Mouse (Mus musculus): ENCODE measurements around the gene Svs2. TPM values are rescaled to one million over a fixed set of nuclear protein-coding genes. Genes with fewer than 3 reads are reported as not detected.

Gene Svs2
- polyA plus RNA-seq, 1 experiment from 2014 or later: not detected

Other genes with a start within 250 kb of the Svs2 start
- 82.9 and 84.8 TPM in 2 replicates for gene Ywhab, start 243.5 kb downstream of the Svs2 start, polyA plus RNA-seq (2015; fragmentation: Nextera tagmentation; extraction: Ambion mirVana)
- gene Pabpc1l, start 213.0 kb downstream of the Svs2 start, polyA plus RNA-seq (2015; fragmentation: Nextera tagmentation; extraction: Ambion mirVana): 0.20 and 0.34 TPM in 2 replicates
- gene Stk4, start 168.1 kb downstream of the Svs2 start, polyA plus RNA-seq (2015; fragmentation: Nextera tagmentation; extraction: Ambion mirVana): 12.8 and 14.0 TPM in 2 replicates
- gene Tomm34, start 167.3 kb downstream of the Svs2 start, polyA plus RNA-seq (2015; fragmentation: Nextera tagmentation; extraction: Ambion mirVana): 16.2 and 16.9 TPM in 2 replicates
- gene Kcns1, start 67.4 kb downstream of the Svs2 start, polyA plus RNA-seq (2015; fragmentation: Nextera tagmentation; extraction: Ambion mirVana): not detected in 2 replicates
- gene Wfdc5, start 55.7 kb downstream of the Svs2 start, polyA plus RNA-seq (2015; fragmentation: Nextera tagmentation; extraction: Ambion mirVana): not detected in 2 replicates
- gene Wfdc12, start 47.9 kb downstream of the Svs2 start, polyA plus RNA-seq (2015; fragmentation: Nextera tagmentation; extraction: Ambion mirVana): not detected in 2 replicates
- gene Wfdc15a, start 38.3 kb downstream of the Svs2 start, polyA plus RNA-seq (2015; fragmentation: Nextera tagmentation; extraction: Ambion mirVana): not detected in 2 replicates
- gene Wfdc15b, start 16.8 kb downstream of the Svs2 start, polyA plus RNA-seq (2015; fragmentation: Nextera tagmentation; extraction: Ambion mirVana): 0.45 TPM in 1 of 2 replicates, not detected in the other
- gene Svs3b, start 18.2 kb upstream of the Svs2 start, polyA plus RNA-seq (2015; fragmentation: Nextera tagmentation; extraction: Ambion mirVana): not detected in 2 replicates
- gene Svs4, start 40.0 kb upstream of the Svs2 start, polyA plus RNA-seq (2015; fragmentation: Nextera tagmentation; extraction: Ambion mirVana): not detected in 2 replicates
- not detected in 2 replicates for gene Svs3a, start 50.8 kb upstream of the Svs2 start, polyA plus RNA-seq (2015; fragmentation: Nextera tagmentation; extraction: Ambion mirVana)
- not detected in 2 replicates for gene Svs6, start 78.3 kb upstream of the Svs2 start, polyA plus RNA-seq (2015; fragmentation: Nextera tagmentation; extraction: Ambion mirVana)
- gene Svs5, start 94.3 kb upstream of the Svs2 start, polyA plus RNA-seq (2015; fragmentation: Nextera tagmentation; extraction: Ambion mirVana): not detected in 2 replicates
- 22.6 and 26.6 TPM in 2 replicates for gene Slpi, start 150.6 kb upstream of the Svs2 start, polyA plus RNA-seq (2015; fragmentation: Nextera tagmentation; extraction: Ambion mirVana)
- gene Rbpjl, start 164.7 kb upstream of the Svs2 start, polyA plus RNA-seq (2015; fragmentation: Nextera tagmentation; extraction: Ambion mirVana): 0.14 and 0.89 TPM in 2 replicates
- 0.09 and 0.12 TPM in 2 replicates for gene Matn4, start 166.7 kb upstream of the Svs2 start, polyA plus RNA-seq (2015; fragmentation: Nextera tagmentation; extraction: Ambion mirVana)
- gene Sdc4, start 205.4 kb upstream of the Svs2 start, polyA plus RNA-seq (2015; fragmentation: Nextera tagmentation; extraction: Ambion mirVana): 70.1 and 72.5 TPM in 2 replicates
- gene Sys1, start 218.5 kb upstream of the Svs2 start, polyA plus RNA-seq (2015; fragmentation: Nextera tagmentation; extraction: Ambion mirVana): 24.5 and 24.8 TPM in 2 replicates
- gene Gm20458, start 222.5 kb upstream of the Svs2 start, polyA plus RNA-seq (2015; fragmentation: Nextera tagmentation; extraction: Ambion mirVana): 4.6 and 5.6 TPM in 2 replicates
- not detected in 2 replicates for gene Trp53tg5, start 235.3 kb upstream of the Svs2 start, polyA plus RNA-seq (2015; fragmentation: Nextera tagmentation; extraction: Ambion mirVana)
- 1.5 and 2.7 TPM in 2 replicates for gene Dbndd2, start 247.6 kb upstream of the Svs2 start, polyA plus RNA-seq (2015; fragmentation: Nextera tagmentation; extraction: Ambion mirVana)